Mouse (Mus musculus): ENCODE data around the gene Ltbp2.

The Ltbp2 gene

DNA sequence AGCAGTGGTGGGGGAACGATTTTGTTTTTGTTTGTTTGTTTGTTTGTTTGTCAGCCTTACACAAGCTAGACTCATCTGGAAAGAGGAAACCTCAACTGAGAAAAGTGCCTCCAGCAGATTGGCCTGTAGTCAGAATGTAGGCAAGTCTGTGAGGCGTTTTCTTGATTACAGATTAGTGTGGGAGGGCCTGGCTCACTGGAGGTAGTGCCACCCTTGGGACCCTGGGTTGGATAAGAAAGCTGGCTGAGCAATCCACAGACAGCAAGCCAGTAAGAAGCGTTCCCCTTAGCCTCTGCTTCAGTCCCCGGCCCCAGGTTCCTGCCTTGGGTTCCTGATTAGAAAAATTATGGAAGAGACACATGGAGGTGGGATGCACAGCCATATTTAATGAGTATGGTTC is 36.4 kb downstream of the Ltbp2 start:
- DNase-seq (ENCODE audit: low read depth, low spot score): no peak

DNA sequence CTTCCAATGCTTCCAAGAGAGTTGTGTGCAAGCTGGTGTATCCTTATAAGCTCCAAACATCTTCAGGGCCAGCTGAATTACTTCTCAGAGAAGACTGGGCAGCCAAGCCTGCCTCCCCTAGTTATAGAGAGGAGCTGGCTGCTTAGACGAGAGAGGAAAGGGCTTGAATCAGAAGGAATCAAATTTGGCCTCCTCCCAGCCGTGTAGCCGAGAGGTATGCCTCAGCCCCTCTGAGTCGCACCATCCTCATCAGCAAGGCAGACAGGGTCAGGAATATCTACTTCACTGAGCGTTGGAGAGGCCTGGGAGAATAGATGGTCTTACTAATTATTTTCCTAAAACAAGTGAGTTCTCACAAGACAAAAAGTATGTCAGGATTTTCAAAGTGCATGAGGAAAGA is 40.7 kb downstream of the Ltbp2 start:
- DNase-seq (ENCODE audit: low read depth, low spot score): peak; percentile 68

DNA sequence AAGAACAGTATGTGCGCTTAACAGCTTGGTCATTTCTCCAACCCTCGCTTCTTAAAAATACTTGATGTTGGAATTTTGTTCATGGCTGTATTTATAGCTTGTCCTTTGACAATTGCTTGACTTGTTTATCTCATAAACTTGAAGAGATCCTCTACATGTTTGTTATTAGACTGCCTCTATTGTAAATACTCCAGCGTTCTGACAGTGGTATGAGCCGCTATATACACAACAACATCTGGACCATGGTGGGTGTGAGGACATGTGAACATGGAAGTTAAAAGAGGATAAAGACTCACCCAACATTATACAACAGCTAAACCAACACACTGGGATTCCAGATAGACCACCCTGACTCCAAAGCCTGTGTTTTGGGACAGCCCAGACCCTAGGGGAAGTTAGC is 41.6 kb downstream of the Ltbp2 start:
- no peak for DNase-seq (ENCODE audit: low read depth, low spot score)

DNA sequence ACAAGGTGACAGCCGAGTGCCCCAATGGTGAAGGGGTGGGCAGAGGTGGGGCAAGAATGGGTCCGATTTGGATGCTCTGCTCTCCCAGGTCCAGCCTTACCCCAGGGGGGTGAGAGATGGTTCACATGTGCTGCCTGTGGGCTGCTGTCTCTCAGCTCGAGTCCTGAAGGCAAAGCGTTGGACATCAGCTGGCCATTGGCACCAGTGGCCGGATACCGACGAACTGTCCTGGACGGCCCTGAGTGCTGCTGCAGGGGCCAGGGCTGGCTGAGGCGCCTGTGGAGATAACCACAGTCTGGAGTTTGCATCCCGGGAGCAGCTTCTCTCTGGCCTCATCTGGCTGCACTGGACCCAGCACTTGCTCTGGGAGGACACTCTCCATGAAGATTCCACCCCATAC is 44.7 kb downstream of the Ltbp2 start:
- DNase-seq (ENCODE audit: low read depth, low spot score): no peak

DNA sequence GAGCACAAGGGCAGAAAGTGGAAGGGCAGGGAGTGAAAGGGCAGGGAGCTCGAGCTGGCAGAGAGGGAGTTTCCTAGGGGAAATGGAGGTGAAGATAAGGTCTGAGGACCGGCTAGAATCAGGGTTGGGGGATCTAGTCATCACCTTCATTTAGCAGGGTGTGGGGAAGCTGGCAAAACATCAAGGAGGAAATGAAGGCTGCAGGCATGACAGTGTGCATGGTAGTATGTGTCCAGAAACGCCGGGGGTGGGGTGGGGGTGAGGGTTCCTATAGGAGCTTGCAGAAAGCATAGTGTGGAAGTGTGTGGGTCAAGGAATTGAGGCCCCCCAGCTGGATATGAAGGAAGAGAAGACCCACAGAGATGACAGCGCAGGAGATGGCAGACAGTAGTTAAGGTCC is 45.2 kb downstream of the Ltbp2 start:
- no peak for DNase-seq (ENCODE audit: low read depth, low spot score)

DNA sequence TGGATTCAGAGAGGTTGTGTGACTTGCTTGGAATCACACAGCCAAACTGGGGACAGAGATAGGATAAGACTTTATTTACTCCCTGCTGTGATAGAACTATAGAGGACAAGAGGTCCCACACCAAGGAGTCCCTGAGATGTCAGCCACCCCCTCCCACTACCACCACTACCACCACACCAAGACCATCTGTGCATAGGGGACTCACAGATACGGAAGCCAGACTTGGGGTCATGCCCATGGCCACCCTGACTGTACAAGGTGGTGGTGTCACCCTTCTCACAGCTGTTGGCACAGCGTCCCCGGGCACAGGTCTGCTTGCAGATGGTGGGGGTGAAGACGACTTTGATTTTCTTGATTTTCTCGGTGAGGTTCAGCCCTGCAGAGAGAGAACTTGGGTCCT is 45.9 kb downstream of the Ltbp2 start:
- no peak for DNase-seq (ENCODE audit: low read depth, low spot score)

DNA sequence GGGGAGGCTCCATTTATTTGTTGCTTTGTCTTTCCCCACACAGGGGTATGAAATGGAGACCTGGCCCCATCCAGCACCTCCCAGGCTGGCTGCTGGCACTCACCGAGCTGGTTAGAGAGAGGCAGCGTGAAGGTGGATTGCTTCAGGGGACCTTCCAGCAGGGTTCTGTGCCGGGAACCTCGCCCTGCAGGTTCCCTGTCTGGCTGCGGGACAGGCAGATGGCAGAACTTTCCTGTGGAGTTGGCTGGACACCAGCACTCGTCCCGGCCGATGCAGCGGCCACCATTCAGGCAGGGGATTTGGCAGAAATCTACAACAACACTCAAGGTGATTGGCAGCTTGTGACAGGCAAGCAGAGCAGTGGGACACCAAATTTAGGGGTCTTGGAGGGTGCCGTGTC is 46.4 kb downstream of the Ltbp2 start:
- DNase-seq (ENCODE audit: low read depth, low spot score): no peak

DNA sequence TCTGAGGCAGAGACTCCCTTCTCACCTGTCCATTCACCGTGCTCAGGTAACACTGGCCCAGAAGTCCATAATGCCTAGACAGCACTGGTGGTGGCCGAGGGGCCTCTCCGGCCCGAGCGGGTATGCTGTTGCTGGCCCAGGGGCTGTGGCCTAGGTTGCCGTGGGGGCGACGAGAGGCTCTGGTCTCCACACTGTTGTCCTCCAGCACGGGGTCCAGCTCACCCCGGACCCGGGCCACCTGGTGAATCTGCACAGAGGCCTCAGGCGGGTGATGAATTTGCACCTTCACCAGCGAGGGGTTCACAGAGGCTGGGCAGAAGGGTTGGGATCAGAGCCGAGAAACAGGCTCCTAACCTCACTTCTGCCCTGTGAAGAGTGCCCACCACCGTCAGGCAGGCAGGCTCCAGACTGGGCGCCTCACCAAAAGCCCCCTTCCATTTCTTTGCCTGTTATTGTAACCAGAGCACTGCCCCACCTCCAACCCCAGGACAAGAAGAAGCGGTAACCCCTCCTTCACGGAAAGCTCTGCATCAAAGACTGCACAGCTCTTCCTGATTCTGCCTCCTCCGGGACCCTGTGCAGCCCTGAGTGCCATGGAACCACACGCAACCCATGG is 47.1 kb downstream of the Ltbp2 start:
- DNase-seq (ENCODE audit: low read depth, low spot score): no peak

DNA sequence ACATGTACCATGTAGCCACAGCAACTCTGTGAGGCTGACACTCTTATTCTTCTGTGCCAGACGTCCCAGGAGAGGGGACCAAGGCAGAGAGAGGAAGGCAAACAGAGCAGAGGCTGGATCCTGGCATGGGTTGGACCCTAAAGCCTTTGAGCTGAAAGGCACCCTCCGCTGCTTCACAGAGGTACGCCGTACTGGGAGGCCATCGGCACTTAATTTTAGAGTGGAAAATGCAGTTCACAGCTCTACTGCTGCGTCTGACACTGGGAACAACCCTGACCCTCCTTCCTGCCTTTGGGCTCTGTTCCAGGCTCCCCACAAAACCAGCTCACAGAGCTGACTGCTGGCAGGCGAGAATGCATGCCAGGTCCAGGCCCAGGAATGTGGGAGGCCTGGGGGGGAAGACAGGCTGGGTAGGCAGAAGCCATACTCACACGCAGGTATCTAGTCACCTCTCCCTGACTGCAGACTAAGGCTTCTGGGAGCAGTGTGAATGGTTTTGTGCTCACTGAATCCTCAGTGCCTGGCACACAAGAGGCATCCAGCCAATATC is 48.9 kb downstream of the Ltbp2 start:
- peak; percentile 44 for DNase-seq (ENCODE audit: low read depth, low spot score)

DNA sequence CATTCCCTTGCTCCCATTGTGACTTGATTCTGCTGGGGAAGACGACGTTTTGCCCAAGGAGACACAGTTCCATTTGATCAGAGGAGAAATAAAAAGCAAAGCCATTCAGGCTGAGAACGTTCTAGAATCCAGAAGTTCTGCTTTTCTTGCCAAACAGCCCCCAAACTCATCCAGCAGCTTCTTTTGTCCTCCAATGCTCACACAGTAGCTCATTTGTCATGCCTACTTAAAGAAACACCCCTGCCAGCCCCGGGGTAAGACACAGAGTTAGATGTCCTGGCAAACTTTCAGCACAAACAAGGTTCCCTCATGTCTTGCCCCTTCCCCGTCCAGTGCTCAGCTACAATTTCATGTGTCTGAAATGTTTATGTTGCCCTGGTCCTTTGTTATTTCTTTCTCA is 52.1 kb downstream of the Ltbp2 start:
- no peak for DNase-seq (ENCODE audit: low read depth, low spot score)

DNA sequence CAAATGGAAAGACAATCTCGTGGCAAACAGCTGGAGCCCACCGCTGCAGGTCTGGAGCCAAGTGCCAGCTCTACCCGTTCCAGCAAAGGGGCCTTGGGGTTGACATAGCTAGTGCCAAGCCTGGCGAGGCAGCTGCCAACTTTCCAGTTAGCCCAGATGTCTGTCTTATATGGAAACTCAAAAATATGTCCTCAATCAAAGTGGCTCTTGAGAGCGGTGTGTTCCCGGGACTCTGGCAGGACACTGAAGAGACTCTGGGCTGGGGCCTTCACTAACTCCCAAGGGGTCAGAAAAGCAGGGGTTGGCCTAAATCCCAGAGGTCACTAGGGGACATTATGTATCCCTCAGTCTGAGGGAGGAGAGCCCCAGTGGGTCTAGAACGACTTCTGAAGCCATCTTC is 52.7 kb downstream of the Ltbp2 start:
- DNase-seq (ENCODE audit: low read depth, low spot score): no peak

DNA sequence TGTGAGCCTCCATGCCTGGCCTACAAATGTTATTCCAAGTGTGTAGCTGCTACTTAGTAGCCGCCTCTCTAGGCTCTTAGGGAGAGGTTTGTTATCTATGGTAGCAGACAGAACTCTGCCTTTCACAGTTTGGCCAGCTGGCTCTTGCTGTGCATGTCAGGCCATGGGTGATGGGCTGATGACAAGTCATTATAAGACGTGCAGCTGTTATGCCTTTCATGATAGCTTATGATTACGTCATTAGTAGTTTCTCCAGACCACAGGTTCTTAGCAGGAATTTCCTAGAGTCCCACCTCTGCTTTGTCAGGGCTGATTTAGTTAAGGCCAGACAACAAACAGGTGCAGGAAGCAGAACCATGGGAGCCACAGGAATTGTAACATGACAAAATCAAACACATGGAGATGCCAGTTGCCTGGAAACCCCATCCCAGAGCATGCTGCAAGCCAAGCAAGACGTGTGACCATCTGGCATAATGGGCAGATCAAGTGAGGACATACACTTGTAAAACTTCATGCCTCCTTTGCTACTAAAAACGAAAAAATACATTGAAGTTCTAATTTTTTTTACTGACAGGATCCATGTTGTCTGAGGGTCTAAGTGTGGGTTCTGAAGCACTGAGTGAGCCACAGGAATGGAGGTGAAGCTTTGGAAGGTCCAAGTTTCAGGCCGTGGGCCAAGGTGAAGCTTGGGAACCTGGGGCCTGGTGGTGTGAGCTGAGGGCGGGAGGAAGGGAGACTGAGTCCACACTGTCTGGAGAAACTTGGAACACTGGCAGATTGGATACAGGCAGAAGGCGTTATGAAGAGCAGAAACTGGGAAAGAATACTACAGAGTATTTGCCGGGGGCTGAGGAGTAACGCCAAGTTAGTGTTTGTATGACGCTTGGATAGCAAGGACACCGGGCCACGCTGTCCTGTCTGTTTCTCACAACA is 56.8 kb downstream of the Ltbp2 start:
- DNase-seq (ENCODE audit: low read depth, low spot score): no peak

DNA sequence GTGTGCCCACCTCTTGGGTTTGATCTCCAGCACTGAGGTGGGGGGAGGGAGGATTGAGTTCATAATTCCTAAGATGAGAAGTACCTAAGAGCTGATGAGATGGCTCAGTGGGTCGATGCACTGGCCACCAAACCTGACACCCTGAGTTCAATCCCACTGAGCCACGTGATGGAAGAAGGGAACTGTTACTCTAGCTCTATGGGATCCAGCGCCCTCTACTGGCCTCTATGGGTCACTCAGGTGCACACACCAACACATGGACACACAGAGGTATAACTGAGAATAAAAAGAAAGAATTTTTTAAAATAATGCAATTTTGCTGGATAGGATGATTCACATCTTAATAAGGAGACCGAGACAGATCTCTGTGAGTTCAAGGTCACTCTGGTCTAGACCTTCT is 57.8 kb downstream of the Ltbp2 start:
- DNase-seq (ENCODE audit: low read depth, low spot score): no peak

DNA sequence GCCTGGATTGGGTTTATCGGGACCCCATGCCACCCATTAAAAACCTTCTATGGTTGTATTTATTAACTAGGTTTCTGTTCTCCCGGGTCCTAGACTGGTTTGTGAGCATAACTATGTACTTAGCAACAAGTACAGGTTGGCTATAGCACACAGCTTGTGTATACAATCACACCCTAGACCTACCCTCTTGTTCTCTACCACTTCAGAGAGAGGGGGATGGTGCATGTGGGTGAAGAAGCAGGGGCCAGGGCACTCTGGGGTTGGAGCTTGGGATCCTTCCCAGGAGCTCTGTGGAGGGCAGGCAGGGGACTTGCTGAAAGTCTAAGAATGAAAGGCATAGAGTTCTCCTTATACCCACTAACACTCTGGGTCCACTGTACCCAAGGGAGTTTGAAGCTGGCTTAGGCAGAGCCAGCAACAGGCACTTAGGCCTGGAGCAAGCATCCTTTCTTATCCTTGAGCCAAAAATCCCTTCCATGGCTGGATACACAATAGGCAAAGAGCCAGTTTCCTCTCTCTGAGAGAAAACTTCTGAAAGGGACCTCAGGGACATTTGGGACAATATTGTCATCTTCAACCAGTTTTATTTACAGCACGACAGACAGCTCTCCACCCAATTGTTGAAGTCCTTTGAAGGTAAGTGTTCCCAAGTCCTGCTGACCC is 61.5 kb downstream of the Ltbp2 start:
- DNase-seq (ENCODE audit: low read depth, low spot score): no peak

DNA sequence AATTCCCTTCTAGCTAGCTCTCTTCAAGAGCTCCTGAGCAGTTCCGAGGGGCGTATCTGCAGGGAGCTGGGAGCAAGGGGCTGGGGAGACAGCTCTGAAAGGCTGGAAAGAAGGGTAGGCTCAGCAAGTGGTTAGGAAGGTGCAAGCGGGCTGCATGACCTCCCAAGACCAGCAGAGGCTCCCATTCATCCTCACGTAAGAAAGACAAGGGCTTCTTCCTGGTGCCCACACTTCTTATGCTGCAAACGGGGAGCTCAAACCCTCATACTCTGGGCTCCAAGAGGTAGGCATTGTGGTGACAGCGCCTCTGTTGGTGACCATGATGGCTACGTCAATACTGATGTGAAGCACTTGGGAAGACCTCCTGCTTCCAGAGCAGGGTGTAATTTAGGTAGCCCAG is 62.6 kb downstream of the Ltbp2 start:
- peak; percentile 45 for DNase-seq (ENCODE audit: low read depth, low spot score)

DNA sequence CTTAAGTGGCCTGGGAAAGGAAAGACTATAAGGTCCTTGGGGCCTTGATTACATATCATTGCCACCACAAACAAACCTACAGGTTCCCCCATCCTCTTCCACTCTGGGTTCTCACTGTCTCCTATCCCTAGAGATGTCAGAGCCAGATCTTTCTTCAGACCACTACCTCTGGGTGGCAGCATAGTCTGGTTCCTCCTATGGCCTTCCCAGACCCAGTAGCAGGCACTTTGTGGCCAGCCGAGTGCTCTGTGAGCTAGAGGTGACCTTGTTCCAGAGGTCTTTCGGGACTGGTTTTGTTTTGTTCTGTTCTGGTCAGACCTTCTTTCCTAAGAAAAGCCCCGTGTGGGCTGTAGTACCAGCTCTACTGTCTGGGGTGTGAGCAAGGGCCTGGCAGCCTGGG is 64.3 kb downstream of the Ltbp2 start:
- peak; percentile 69 for DNase-seq (ENCODE audit: low read depth, low spot score)

DNA sequence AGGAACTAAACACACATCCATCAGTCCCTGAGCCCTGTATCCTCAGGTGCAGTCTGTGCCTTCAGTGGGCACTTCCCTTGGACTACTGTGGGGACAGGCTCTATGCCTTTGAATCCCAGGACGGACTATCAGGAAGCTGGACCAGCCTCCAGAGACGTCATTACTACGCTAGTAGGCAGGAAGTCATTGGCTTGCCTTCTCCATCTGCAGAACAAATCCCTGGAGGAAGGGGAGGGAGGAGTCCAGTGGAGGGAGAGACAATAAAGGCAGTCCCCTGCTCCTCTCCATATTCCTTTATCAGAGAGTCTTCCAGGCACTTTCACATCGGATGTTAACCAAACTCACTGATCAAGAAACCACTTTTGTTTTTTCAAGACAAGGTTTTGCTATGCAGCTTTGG is 64.8 kb downstream of the Ltbp2 start:
- no peak for DNase-seq (ENCODE audit: low read depth, low spot score)

DNA sequence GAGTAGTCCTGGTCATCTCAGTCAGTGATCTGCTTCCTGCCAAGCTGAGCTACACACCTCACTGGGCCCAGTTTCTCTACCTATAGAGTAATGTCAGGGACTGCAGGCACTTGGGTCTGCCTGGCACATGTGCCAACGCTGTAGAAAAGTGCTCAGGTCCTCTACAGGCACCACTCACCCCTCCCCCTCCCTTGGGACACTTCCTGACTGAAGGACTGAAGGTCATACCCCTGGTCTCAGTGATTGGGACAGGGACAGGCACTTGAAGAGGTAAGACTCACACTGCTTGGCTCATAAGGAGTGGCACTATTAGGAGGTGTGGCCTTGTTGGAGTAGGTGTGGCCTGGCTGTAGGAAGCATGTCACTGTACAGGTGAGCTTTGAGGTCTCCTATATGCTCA is 65.5 kb downstream of the Ltbp2 start:
- no peak for DNase-seq (ENCODE audit: low read depth, low spot score)

DNA sequence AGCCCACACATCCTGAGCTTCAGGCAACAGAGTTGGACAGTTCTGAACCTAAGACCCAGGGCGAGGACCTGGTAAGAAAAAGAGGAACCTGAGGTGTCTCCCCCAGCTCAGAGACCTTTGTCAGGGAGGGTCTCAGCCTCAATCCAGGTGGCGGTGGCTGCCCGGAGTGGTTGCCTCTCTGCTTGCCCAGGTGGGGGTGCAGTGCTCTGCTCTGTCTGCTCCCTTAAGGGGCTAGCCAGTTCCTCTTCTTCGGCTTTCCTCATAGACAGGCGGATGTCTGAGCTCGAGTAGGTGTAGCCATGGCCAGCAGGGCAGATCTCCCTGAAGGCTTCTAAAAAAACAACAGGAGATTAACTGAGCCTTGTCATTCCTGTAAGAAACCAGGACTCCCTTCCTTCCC is 67.3 kb downstream of the Ltbp2 start:
- DNase-seq (ENCODE audit: low read depth, low spot score): no peak

DNA sequence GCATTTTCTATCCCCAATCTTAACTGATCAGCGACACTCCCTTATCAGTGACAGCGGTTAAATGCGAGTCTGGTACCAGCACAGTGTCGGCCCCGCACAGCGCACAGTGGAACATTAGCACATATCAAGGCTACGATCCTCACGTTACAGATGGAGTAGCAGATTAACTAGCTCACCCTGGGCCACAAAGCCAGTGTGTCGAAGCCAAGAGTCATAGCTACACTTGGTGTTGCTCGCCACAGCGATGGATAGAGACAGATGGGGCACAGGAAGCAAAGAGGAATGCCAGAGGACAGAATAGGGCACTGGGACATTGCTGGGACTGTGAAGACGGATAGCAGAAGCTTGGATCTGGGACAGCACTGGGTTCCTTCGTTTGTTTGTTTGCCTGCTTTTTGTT is 69.0 kb downstream of the Ltbp2 start:
- DNase-seq (ENCODE audit: low read depth, low spot score): no peak

DNA sequence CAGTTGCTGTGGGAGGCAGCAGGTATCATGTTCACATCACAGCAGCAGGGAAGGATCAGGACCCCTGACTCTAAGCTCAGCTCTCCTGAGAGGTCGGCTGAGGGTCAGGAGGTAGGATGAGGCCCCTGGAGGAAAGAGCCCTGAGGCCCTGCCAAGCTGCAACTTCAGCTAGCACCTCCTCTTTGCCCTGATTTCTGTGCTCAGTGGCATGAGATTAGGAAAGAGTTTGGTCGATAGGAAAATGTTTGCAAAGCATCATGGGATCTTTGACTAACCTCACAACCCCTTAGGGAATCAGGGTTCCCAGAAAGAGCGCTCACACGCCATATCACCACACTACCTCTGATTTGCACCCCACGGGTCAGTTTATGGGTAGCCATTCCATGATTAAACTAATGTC is 69.6 kb downstream of the Ltbp2 start:
- DNase-seq (ENCODE audit: low read depth, low spot score): peak; percentile 15

DNA sequence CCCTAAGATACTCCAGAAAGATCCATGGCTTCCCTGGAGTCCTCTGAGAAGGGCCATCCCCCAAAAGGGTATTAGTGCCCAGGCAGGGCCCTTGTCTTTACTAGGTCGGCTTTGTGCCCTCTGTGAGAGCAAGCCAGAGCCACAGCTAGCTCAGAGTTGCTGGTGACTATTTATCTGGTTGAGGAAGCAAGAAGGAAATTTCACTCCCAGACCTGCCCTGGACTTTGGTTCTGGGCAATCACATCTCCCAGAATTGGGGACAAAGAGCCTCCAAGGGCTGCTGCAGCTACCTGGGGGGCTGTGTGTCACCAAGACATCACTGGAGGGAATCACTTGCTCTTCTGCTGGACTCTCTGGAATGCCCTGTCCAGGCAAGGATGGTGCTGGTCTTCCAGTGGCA is 70.3 kb downstream of the Ltbp2 start:
- DNase-seq (ENCODE audit: low read depth, low spot score): no peak
